Comparison of ENCODE assay signal across 9 mouse cellular contexts in the genomic region with DNA sequence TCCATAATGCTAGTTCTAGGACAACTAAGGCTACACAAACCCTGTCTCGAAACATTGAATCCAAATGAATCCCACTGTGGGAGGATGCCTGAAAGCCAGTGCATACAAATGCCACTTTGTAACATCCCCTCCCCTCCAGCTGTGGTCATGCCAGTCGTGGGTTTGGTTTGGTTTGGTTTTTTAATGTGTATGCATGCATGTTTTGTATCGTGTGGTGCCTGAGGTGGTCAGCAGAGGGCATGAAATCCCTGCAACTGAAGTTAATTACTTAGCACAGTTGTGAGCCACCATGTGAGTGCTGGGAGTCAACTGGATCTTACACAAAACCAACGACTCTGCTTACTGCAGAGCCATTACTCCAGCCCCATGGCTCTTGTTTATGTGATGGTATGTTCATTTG. TPM values are rescaled to one million over a fixed set of nuclear protein-coding genes. Genes with fewer than 3 reads are reported as not detected.
DNase-seq lines count a peak whose midpoint lies in the region; ATAC-seq and TF ChIP-seq lines count a peak whose summit lies in the region.
"Had no signal": no experiment of that assay in that cellular context is flagged by ENCODE, and none has a peak within 500 bp of the region (broad histone marks: within the 10 kb centered on the region; RNA-seq: fewer than 3 reads in every experiment).

No protein-coding gene starts in this region.

- no peaks in the 10 kb centered on the region for H3K27me3 ChIP-seq in lung, postnatal 0 days (replicated peaks; ENCODE audit: insufficient read depth, low read length)
- H3K27me3 ChIP-seq in hindbrain, embryonic 15.5 days, result no peaks in the 10 kb centered on the region
- no peaks in the 10 kb centered on the region for H3K27me3 ChIP-seq in neural tube, embryonic 14.5 days (ENCODE audit: control insufficient read depth, insufficient read depth, low read length)
- H3K27me3 ChIP-seq: liver, embryonic 13.5 days had no signal

- WGBS in lung, postnatal 0 days, result 56% methylated on average over 4 of the region's 4 CpGs
- 47% methylated on average over 4 of the region's 4 CpGs for WGBS in hindbrain, embryonic 15.5 days
- WGBS in neural tube, embryonic 14.5 days, result 41% methylated on average over 4 of the region's 4 CpGs

- peak; percentile 44 to 49 for DNase-seq in cerebellum, postnatal 10 days
- no peak for DNase-seq in cerebellum, adult 8-10 months
- DNase-seq in lung, postnatal 0 days (ENCODE audit: low spot score), result peak; percentile 42
- no peak for DNase-seq in lung, postnatal 25 days (ENCODE audit: low spot score)
- no peak for DNase-seq in right cerebral cortex, adult 18-20 months
- DNase-seq in gastrocnemius, postnatal 25 days, result no peak
- DNase-seq: liver, embryonic 13.5 days had no signal

- peak; percentile 27; the same call in 1 of the 2 replicates for ATAC-seq in lung, postnatal 0 days
- ATAC-seq in hindbrain, embryonic 15.5 days (ENCODE audit: low FRiP score, low read depth), result peak; percentile 62; the same call in 1 of the 2 replicates
- peak; percentile 85 for ATAC-seq in neural tube, embryonic 14.5 days (ENCODE audit: low read depth)

- no peaks in the 10 kb centered on the region for H3K9me3 ChIP-seq in lung, postnatal 0 days (ENCODE audit: low read length)
- no peaks in the 10 kb centered on the region for H3K9me3 ChIP-seq in hindbrain, embryonic 15.5 days
- no peaks in the 10 kb centered on the region for H3K9me3 ChIP-seq in neural tube, embryonic 14.5 days (ENCODE audit: control insufficient read depth, low read length)
- H3K9me3 ChIP-seq: liver, embryonic 13.5 days had no signal

- H3K4me3 ChIP-seq in lung, postnatal 0 days (ENCODE audit: low read depth, low read length), result no peak overlapping the region
- H3K4me3 ChIP-seq in hindbrain, embryonic 15.5 days, result no peak overlapping the region
- no peak overlapping the region for H3K4me3 ChIP-seq in neural tube, embryonic 14.5 days (ENCODE audit: low read depth, low read length)
- H3K4me3 ChIP-seq: liver, embryonic 13.5 days had no signal

- H3K36me3 ChIP-seq in lung, postnatal 0 days (ENCODE audit: insufficient read depth, low read length), result peaks cover 4% of the 10 kb centered on the region; the same call in 1 of the 2 replicates
- H3K36me3 ChIP-seq in hindbrain, embryonic 15.5 days, result peaks cover 33% of the 10 kb centered on the region
- H3K36me3 ChIP-seq in neural tube, embryonic 14.5 days (ENCODE audit: control insufficient read depth, insufficient read depth, low read length), result peaks cover 5% of the 10 kb centered on the region; the same call in 1 of the 2 replicates

- H3K9ac ChIP-seq in lung, postnatal 0 days (replicated peaks; ENCODE audit: low read depth), result no peak overlapping the region
- H3K9ac ChIP-seq in hindbrain, embryonic 15.5 days, result no peak overlapping the region
- H3K9ac ChIP-seq in neural tube, embryonic 14.5 days (replicated peaks; ENCODE audit: low read depth, low read length), result no peak overlapping the region
- H3K9ac ChIP-seq: liver, embryonic 13.5 days had no signal

- H3K27ac ChIP-seq in lung, postnatal 0 days (ENCODE audit: low read length), result no peak overlapping the region
- no peak overlapping the region for H3K27ac ChIP-seq in hindbrain, embryonic 15.5 days (replicated peaks)
- H3K27ac ChIP-seq in neural tube, embryonic 14.5 days (ENCODE audit: low read depth, low read length), result no peak overlapping the region
- H3K27ac ChIP-seq: liver, embryonic 13.5 days had no signal

- TF ChIP-seq EP300 in lung, postnatal 0 days (IDR thresholded peaks at IDR 0.05), result no peak

- no peaks in the 10 kb centered on the region for H3K4me1 ChIP-seq in lung, postnatal 0 days (ENCODE audit: insufficient read depth, low read depth, low read length)
- H3K4me1 ChIP-seq in hindbrain, embryonic 15.5 days (replicated peaks), result no peaks in the 10 kb centered on the region
- no peaks in the 10 kb centered on the region for H3K4me1 ChIP-seq in neural tube, embryonic 14.5 days (ENCODE audit: control insufficient read depth, insufficient read depth, low read length)

- TF ChIP-seq CTCF in lung, postnatal 0 days (IDR thresholded peaks at IDR 0.05), result peak; percentile 73

- no peak overlapping the region for H3K4me2 ChIP-seq in lung, postnatal 0 days (replicated peaks; ENCODE audit: low read depth, low read length)
- no peak overlapping the region for H3K4me2 ChIP-seq in hindbrain, embryonic 15.5 days
- no peak overlapping the region for H3K4me2 ChIP-seq in neural tube, embryonic 14.5 days (ENCODE audit: low read depth, low read length)
- H3K4me2 ChIP-seq: liver, embryonic 13.5 days had no signal

RNA-seq across cellular contexts. Expression of a gene that starts 32.5 kb away (rescaled TPM):
- 121 and 125 TPM in 2 replicates for polyA plus RNA-seq in lung, postnatal 0 days (2015; fragmentation: Nextera tagmentation; extraction: Ambion mirVana)
- polyA plus RNA-seq in hindbrain, embryonic 15.5 days (2015; fragmentation: Nextera tagmentation; extraction: Ambion mirVana), result 351 and 363 TPM in 2 replicates
- polyA plus RNA-seq in neural tube, embryonic 14.5 days (2014; fragmentation: Nextera tagmentation; extraction: Ambion mirVana), result 321 and 333 TPM in 2 replicates
- total RNA-seq in gastrocnemius, postnatal 25 days (2021), result 100 to 1,000 TPM; 109 to 113 TPM

Comparison
In these comparisons a context has a peak if more than half of its experiments do, and no peak if none do; other contexts are left out.
1. DNase-seq: peak in cerebellum, postnatal 10 days (2 of 2) and lung, postnatal 0 days (single experiment); none in cerebellum, adult 8-10 months (single experiment), lung, postnatal 25 days (single experiment), right cerebral cortex, adult 18-20 months (single experiment) and gastrocnemius, postnatal 25 days (single experiment).
2. ATAC-seq: peak in every context shown above with its lines; median percentile 85 in neural tube, embryonic 14.5 days; 62 in hindbrain, embryonic 15.5 days; 27 in lung, postnatal 0 days.